Mouse (Mus musculus) kidney, adult 10 weeks (tissue): Measurements from ENCODE around the gene Tmem211. TPM values are rescaled to one million over a fixed set of nuclear protein-coding genes. Genes with fewer than 3 reads are reported as not detected.

Experiments
- polyA plus RNA-seq: library from polyadenylated mRNA; stranded (reverse); fragments of 350-450 nt; fragmentation: Illumina TruSeq; extraction: RNeasy Lipid Tissue Mini Kit (QIAGEN cat#74804); gene quantifications from one replicate; pipeline ENCODE4 v1.2.3, GENCODE M21; 2014; ENCODE audit warnings: low read depth, low replicate concordance

Gene Tmem211
- not detected for polyA plus RNA-seq

DNA sequence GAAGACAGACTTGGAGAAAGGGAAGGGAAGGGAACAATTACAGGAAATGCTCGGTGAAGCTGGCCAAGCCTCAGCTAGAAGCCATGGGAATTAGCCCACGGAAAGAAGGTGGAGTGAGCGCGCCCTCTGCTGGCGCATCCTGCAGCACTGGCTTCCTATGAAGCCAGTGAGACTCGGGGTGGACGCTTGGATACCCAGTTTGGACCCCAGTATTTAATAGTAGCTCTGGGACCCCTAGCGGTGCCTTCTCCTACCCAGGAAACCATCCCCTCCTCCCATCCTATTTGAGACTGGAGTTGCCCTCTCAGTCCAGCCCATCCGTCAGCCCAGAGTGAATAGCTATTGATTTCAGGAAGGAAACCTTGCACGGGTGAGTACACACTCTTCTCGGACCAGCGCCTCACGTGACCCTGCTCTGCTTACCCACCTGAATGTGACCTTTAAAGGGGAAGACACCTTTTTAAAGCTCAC is at the start of gene Tmem211:
Gene Tmem211, plus strand, starts transcription at position 278 of the 471 bp plus-strand sequence.

DNA sequence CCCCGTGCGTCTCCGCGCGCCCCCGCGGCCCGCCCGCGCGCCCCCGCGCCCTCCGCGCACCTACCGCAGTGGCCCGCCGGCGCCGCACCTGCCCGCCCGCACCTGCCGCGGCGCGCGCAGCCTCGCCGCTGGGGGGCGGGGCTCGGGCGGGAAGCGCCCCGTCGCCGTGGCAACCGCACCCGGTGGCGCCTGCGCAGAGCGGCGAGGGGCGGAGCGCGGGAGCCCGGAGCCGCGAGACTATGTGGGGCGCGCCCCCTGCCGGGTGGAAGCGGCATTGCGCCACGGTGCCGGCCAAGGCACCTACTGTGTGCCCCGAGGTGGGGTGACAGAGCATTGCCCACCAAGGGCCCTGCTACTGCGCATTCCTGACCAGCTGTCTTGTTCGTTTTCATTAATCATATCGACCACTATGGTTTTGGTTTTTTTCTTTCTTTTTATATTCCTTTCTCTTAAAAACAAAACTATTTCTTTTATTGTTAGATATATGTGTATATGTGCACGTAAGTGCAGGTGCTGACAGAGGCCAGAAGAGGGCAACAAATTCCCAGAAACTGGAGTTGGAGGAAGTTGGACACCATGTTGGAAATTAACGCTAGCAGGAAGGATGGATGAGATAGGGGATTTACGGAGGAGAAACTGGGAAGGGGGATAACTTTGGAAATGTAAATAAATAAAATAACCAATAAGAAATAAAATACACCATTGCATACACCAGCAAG is 5.4 kb upstream of the Tmem211 start, which contains the start of gene 2900026A02Rik:
Gene 2900026A02Rik, minus strand, starts transcription at position 90 of the 719 bp plus-strand sequence.

Other genes starting within 250 kb of the Tmem211 start
- gene Grk3, start 211.1 kb upstream of the Tmem211 start, polyA plus RNA-seq = 4.1 TPM
- not detected for gene Crybb2, start 156.8 kb upstream of the Tmem211 start, polyA plus RNA-seq
- gene Crybb3, start 145.3 kb upstream of the Tmem211 start, polyA plus RNA-seq = not detected
- 4.9 TPM for gene 2900026A02Rik, start 5.7 kb upstream of the Tmem211 start, polyA plus RNA-seq
- 0.20 TPM for gene Sgsm1, start 83.9 kb downstream of the Tmem211 start, polyA plus RNA-seq
- gene Aym1, start 130.4 kb downstream of the Tmem211 start, polyA plus RNA-seq = not detected